Mouse (Mus musculus): ENCODE results near the gene Qrfp. TPM values are rescaled to one million over a fixed set of nuclear protein-coding genes. Genes with fewer than 3 reads are reported as not detected.
A peak's percentile ranks its signal among the peaks of the same experiment; 100 is the strongest.

The Qrfp gene
- under 1 TPM; 0.11 to 0.20 TPM for polyA plus RNA-seq (2017; shearing (Covaris generic))

GRCm38 (mm10) chr2:31810444-31810843 is at the start of gene Qrfp:
Gene Qrfp (minus strand): TSS chr2:31810580.
- ATAC-seq, result peak; percentile 51

GRCm38 (mm10) chr2:31858500-31858899 is 48.1 kb upstream of the Qrfp start:
- ATAC-seq, result no peak

- ATAC-seq, result no peak
These were observed 46.8 kb upstream of the Qrfp start for GRCm38 (mm10) chr2:31857180-31857579.

DNA sequence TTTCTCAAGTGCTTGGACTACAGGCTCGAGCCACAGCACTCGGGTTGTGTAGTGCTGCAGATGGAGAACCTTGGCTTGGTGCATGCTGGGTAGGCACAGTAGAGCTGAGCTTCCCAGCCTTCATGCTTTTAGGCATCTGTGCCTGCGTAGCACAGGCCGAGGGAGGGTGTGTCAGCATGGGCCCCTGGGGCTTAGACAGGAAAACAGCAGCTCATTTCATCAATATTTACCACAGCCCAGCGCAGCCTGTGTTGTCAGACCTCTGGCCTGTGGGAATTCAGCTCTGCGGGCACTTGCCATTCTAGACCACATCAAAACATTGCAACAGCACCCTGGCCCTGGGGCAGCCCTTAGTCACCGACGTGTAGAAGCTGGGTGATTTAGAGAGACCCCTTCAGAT is 45.6 kb upstream of the Qrfp start:
- no peak for ATAC-seq

DNA sequence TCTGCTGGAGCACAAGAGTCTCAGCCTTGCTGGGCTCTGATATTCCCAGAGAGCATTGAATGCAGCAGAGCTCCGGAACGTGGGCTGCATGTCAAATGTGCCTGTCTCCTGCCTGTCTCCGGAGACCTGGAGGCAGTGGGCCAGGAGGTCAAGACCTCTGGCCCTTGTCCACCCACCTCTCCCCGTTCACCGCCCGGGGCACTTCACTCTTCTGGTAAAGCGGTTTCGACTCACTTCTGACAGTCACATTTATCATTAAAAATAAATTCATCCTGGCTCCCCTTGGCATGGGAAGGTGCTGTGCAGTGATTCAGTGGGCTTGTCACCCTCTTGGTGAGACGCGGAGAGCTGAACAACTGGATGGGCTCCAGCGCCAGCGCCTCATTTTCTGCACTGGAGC is 39.8 kb upstream of the Qrfp start:
- ATAC-seq, result no peak

DNA sequence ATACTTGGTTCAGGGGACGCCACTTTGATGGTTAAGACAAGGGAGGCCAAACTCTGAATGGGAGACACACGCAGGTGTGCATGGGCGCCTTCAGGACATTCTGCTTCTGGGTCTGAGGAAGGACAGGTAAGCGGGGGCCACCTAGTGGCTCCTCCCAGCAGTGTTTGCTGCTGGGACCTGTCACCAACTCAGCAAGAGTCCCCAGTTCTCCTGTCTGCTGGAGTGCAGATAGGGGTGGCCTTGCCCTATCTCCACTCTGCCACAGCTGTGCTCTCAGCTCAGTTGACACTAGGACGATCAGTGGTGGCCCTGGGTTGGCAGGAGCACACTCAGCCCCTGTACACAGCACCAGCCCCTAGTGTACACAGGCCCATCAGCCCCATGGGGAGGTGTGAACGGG is 37.5 kb upstream of the Qrfp start:
- ATAC-seq, result peak; percentile 58

DNA sequence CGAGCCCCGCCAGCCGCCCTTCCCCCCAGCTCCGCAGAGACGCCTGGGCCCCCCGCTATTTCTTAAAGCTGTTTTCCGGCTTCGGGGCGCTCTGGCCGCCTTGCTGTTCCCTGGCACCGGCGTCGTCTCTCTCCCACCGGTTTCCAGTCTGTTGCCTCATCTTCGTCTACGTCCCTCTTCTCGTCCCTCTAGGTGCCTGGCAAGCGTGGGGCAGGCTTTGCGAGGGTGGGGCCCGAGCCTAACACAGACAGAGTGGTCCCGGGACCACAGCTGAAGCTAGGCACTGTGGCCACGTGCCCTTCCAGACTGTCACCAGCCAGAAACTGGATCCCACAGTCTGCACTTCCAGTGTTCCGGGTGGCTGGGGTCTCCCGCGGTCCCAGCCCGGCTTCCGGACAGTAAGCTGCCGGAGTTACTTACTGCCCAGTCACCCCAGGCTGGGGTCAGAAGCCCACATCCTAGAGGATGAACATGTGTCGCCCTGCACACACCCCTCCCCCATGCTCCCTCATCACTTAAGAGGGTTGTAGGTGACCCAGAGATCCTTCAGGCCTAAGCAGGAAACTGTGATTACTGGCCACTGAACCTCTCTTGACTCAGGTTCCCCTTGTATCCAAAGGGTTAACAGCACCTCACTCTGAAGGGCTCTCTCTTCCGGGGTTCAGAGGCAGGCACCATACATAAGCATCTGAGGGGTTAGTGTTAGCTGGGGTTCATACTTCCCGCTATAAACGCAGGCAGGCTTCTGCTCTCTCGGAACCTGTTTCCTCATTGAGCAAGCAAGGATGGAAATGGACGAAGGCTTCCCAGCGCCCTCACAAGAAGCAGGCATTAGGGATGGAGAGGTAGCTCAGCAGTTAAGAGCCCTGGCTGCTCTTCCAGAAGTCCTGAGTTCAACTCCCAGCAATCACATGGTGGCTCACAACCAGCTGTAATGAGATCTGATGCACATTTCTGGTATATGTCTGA is 36.6 kb upstream of the Qrfp start:
- peak; percentile 23 for ATAC-seq

DNA sequence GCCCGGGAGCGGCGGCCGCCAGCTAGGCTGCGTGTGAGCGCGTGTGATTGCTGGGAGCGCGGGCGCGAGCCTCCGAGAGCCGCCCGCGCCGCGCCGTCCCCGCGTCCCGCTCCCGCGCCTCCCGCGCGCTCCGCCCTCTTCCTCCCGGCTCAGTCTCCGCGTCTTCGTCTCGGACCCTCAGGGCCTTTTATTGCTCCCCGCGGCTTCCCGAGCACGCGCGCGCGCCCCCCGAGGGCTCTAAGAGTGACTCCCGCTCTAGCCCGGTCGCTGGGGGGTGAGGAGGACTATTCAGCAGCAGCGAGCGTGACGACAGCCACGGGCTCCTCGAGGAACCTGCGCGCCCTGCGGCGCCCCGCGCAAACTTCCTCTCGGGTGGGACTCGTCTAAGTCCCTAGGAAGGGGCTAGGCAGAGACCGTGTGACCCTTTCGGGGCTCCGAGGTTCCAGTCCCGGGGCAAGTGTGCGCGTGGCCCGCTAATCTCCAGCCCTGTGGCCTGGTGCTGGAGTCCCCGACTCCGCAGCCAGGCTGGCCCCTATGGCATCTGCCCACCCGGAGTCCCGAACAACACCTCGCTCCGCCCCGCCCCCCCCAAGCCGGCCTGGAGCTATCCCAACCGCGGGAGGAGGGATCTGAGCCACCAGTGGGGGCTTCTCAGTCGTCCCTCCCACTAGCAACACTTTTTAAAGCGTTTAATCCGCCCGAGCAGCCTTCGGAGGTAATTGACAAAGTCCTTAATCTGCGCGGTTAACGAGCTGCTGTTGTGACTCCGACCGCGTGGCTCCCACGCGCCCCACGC is 35.7 kb upstream of the Qrfp start, which contains the start of gene Fibcd1:
Gene Fibcd1 (minus strand): TSS at position 110 of the 796 bp plus-strand sequence.
- peak; percentile 46 for ATAC-seq

- ATAC-seq, result no peak
These were observed 35.1 kb upstream of the Qrfp start for GRCm38 (mm10) chr2:31845512-31845895.

- ATAC-seq, result no peak
These were observed 34.4 kb upstream of the Qrfp start for GRCm38 (mm10) chr2:31844729-31845136.

- no peak for ATAC-seq
These were observed 28.5 kb upstream of the Qrfp start for GRCm38 (mm10) chr2:31838868-31839267.

GRCm38 (mm10) chr2:31836985-31837384 is 26.6 kb upstream of the Qrfp start:
- no peak for ATAC-seq

DNA sequence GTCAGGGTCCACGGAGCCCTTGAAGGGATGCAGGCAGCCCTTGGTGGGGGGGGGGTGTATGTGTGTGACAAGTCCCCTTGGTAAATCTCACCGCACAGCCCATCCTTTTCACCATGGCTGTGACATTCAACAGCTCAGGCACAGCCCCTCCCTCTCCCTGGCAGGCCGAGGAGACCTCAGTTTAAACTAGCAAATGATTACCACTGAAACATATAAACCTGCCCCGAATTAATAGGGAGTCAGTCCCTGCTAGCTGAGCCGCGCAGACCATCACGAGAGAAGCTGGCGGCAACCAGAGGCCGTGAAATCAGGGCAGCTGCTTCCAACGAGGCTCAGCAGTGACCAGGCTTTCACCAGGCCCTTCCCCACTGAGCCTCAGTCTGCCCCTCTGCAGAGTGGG is 25.7 kb upstream of the Qrfp start:
- no peak for ATAC-seq

GRCm38 (mm10) chr2:31828311-31828825 is 18.0 kb upstream of the Qrfp start:
- ATAC-seq, result no peak

DNA sequence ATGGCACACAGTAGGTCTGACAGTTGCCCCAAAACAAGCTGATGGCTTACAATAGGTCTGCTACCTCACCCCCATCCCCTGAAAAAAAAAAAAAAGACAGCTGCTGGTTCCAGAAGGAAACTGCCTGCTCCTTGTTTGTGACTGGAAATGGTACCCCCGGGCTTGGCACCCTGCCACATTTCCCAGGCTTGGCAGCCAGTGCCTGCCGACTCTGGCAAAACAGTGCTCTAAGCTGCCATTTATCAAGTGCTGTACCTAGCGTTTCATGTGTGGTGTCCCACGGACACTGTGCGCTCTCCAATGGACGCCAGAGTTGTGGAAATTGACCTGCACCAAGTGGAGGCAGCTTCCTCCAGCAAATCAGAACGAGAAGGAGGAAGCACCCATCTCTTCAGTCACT is 17.5 kb upstream of the Qrfp start:
- ATAC-seq, result no peak

DNA sequence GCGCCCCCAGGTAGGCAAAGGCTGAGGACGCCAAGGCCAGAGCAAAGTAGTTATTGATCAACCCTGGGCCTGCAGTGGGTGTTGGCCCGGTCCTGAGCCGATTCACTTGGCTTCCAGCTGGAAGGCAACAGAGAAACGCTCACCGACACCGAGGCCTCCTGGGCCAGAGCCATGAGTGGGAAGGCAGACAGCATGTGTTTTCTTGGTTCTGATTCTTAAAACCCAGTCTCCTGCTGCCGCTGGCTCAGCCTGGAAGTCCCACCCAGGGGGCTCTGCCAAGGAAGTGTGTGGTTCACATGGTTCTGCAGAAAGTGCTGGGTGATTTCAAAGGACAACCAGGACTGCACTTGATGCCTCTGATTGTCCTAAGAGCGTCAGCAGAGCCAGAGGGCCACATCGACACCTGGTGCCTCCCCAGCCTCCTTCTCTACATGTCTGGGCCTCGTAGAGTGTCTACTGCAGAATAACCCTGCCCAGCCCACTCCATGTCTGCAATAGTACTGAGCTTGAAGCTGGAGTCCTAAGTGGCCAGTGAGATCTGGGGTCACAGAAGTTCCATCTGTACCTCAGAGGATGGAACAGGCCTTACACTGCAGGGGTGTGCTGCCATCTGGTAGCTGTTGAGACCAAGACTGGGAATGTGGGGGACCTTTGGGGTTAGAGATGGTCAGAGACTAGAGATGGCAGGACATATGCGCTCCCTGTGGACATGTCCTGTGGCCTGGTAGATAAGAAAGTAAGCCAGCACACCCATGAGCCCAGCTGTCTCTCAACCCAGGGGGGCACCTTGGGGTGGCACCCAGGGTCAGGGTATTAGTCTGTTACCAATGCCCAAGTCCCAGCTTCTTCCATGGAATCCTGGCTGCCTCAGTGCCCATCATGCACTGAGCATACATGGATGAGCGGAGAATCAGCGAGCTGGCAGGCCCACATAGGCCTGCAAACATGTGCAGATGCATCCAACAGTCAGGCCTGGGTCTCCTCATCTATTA is 16.0 kb upstream of the Qrfp start:
- no peak for ATAC-seq

- ATAC-seq, result peak; percentile 78
These were observed 15.1 kb upstream of the Qrfp start for GRCm38 (mm10) chr2:31825469-31825911.

- no peak for ATAC-seq
These were observed 13.8 kb upstream of the Qrfp start for GRCm38 (mm10) chr2:31823933-31824730.

GRCm38 (mm10) chr2:31822524-31823371 is 12.4 kb upstream of the Qrfp start:
- peak; percentile 85 for ATAC-seq

DNA sequence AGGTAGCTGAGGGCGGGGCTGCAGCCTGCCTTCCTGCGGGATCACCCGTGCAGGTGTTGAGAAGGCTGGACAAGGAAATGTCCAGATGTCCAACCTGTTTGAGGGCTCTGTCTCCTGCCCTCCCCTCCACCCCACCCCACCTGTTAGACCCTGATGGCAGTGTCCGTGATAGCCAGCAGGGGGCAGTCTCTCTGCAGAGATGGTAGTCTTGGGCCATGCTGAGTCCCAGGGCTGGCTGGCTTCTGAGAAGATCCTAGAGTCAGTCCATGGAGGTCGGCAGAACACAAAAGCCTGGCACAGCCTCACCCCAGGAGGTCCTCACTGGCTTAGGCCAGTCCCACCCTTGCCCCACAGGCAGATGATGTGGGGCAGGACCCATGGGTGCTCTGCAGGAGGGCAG is 5.0 kb upstream of the Qrfp start:
- peak; percentile 68 for ATAC-seq
